Mouse (Mus musculus): ENCODE measurements at regions not wholly inside any gene's neighbourhood (a gene's known extent, or its start where the extent isn't known, plus 50 kb on each side); places are given as distances from the start of the nearest gene placed in this dataset.

GRCm38 (mm10) chr17:45291052-45291451 lies 142.5 kb downstream of the Cdc5l start:
- no peak for DNase-seq (ENCODE audit: low spot score)

GRCm38 (mm10) chr17:45285621-45286189 lies 147.8 kb downstream of the Cdc5l start:
- no peak for DNase-seq (ENCODE audit: low spot score)

- DNase-seq (ENCODE audit: low spot score): no peak
Observed at GRCm38 (mm10) chr17:45281554-45281953, 152.0 kb downstream of the Cdc5l start.

- no peak for DNase-seq (ENCODE audit: low spot score)
Observed at GRCm38 (mm10) chr17:45279811-45280205, 153.7 kb downstream of the Cdc5l start.

- DNase-seq (ENCODE audit: low spot score): no peak
Observed at GRCm38 (mm10) chr17:45279075-45279810, 154.3 kb downstream of the Cdc5l start.

GRCm38 (mm10) chr17:45277516-45277915 lies 156.0 kb downstream of the Cdc5l start:
- no peak for DNase-seq (ENCODE audit: low spot score)

- no peak for DNase-seq (ENCODE audit: low spot score)
Observed at GRCm38 (mm10) chr17:45276686-45277405, 156.7 kb downstream of the Cdc5l start.

GRCm38 (mm10) chr17:45274894-45275293 lies 158.6 kb downstream of the Cdc5l start:
- no peak for DNase-seq (ENCODE audit: low spot score)

GRCm38 (mm10) chr17:45266776-45267175 lies 166.8 kb downstream of the Cdc5l start:
- DNase-seq (ENCODE audit: low spot score): no peak

- no peak for DNase-seq (ENCODE audit: low spot score)
Observed at GRCm38 (mm10) chr17:45265587-45265986, 167.9 kb downstream of the Cdc5l start.

- no peak for DNase-seq (ENCODE audit: low spot score)
Observed at GRCm38 (mm10) chr17:45264434-45264833, 169.1 kb downstream of the Cdc5l start.

GRCm38 (mm10) chr17:45260421-45260820 lies 173.1 kb downstream of the Cdc5l start:
- no peak for DNase-seq (ENCODE audit: low spot score)

- DNase-seq (ENCODE audit: low spot score): no peak
Observed at GRCm38 (mm10) chr17:45258007-45258406, 175.5 kb downstream of the Cdc5l start.

- DNase-seq (ENCODE audit: low spot score): no peak
Observed at GRCm38 (mm10) chr17:45252593-45253230, 180.8 kb downstream of the Cdc5l start.

GRCm38 (mm10) chr17:45251034-45251730 lies 182.4 kb downstream of the Cdc5l start:
- DNase-seq (ENCODE audit: low spot score): peak; percentile 90

GRCm38 (mm10) chr17:45250450-45250849 lies 183.1 kb downstream of the Cdc5l start:
- no peak for DNase-seq (ENCODE audit: low spot score)

GRCm38 (mm10) chr17:45247142-45248137 lies 186.1 kb downstream of the Cdc5l start:
- DNase-seq (ENCODE audit: low spot score): no peak

GRCm38 (mm10) chr17:45244870-45245269 lies 188.7 kb downstream of the Cdc5l start:
- DNase-seq (ENCODE audit: low spot score): peak; percentile 49

GRCm38 (mm10) chr17:45243103-45243502 lies 190.4 kb downstream of the Cdc5l start:
- no peak for DNase-seq (ENCODE audit: low spot score)

GRCm38 (mm10) chr17:45242076-45242475 lies 191.5 kb downstream of the Cdc5l start:
- no peak for DNase-seq (ENCODE audit: low spot score)

Data from testis, postnatal 10 days (tissue).